Mouse (Mus musculus): ENCODE data around the gene Zfp266. TPM values are rescaled to one million over a fixed set of nuclear protein-coding genes. Genes with fewer than 3 reads are reported as not detected.
"Not testable (repeated sequence)": the region's sequence is repeated elsewhere in the genome, so short reads cannot be mapped to it uniquely, and the experiment has no call there.

Gene Zfp266
- 160 and 165 TPM in 2 replicates for polyA plus RNA-seq (2016; fragmentation: Nextera tagmentation; extraction: Ambion mirVana)

GRCm38 (mm10) chr9:20521306-20521957 lies at the start of gene Zfp266:
Zfp266 (minus strand) TSS chr9:20521417.
- under 1% methylated on average over 45 of the region's 46 CpGs for WGBS
- H3K36me3 ChIP-seq (replicated peaks) = peaks cover 15% of the 10 kb centered on the region
- peaks cover 35% of the 10 kb centered on the region for H3K4me1 ChIP-seq
- ATAC-seq (ENCODE audit: low FRiP score) = peak; percentile 91
- peak within 1 kb of the TSS; percentile 91 for H3K4me3 ChIP-seq (replicated peaks)
- no peaks in the 10 kb centered on the region for H3K9me3 ChIP-seq
- peak within 1 kb of the TSS; percentile 90 for H3K9ac ChIP-seq
- H3K4me2 ChIP-seq = peak within 1 kb of the TSS; percentile 78
- peaks cover 4% of the 10 kb centered on the region; the same call in 1 of the 2 replicates for H3K27me3 ChIP-seq
- peak within 1 kb of the TSS; percentile 98 for H3K27ac ChIP-seq

GRCm38 (mm10) chr9:20565326-20566030 lies 44.3 kb upstream of the Zfp266 start:
- ATAC-seq (ENCODE audit: low FRiP score); H3K4me3 ChIP-seq (replicated peaks); H3K27me3 ChIP-seq; H3K4me1 ChIP-seq; H3K9me3 ChIP-seq; H3K4me2 ChIP-seq; H3K9ac ChIP-seq; H3K27ac ChIP-seq; H3K36me3 ChIP-seq (replicated peaks): not testable (repeated sequence)
- WGBS = 83% methylated on average over 3 of the region's 3 CpGs

- WGBS = 92% methylated on average over 5 of the region's 5 CpGs
Observed at GRCm38 (mm10) chr9:20562177-20562576, 41.0 kb upstream of the Zfp266 start.

GRCm38 (mm10) chr9:20552698-20553097 lies 31.5 kb upstream of the Zfp266 start:
- no peak for ATAC-seq (ENCODE audit: low FRiP score)
- no peaks in the 10 kb centered on the region for H3K4me1 ChIP-seq
- H3K9ac ChIP-seq = no peak overlapping the region
- no peaks in the 10 kb centered on the region for H3K36me3 ChIP-seq (replicated peaks)
- H3K9me3 ChIP-seq = no peaks in the 10 kb centered on the region
- no peak overlapping the region for H3K27ac ChIP-seq
- H3K4me2 ChIP-seq = no peak overlapping the region
- H3K27me3 ChIP-seq = 0 out of 2 replicates have a peak, but pooled peaks cover 4% of the 10 kb centered on the region
- no peak overlapping the region for H3K4me3 ChIP-seq (replicated peaks)
- 90% methylated on average over 1 of the region's 1 CpGs for WGBS

More at GRCm38 (mm10) chr9:20562177-20562576, 41.0 kb upstream of the Zfp266 start:
- Histone ChIP-seq H3K27ac (no peak overlapping the region), H3K9ac (no peak overlapping the region), H3K4me1 (no peaks in the 10 kb centered on the region), H3K27me3 (peaks cover 7% of the 10 kb centered on the region; the same call in 1 of the 2 replicates), H3K4me3 (replicated peaks) (no peak overlapping the region), H3K36me3 (replicated peaks) (no peaks in the 10 kb centered on the region), H3K9me3 (no peaks in the 10 kb centered on the region), H3K4me2 (no peak overlapping the region)
- no peak for ATAC-seq (ENCODE audit: low FRiP score)

GRCm38 (mm10) chr9:20551781-20552275 lies 30.6 kb upstream of the Zfp266 start:
- Histone ChIP-seq H3K27ac (no peak overlapping the region), H3K4me1 (no peaks in the 10 kb centered on the region), H3K9me3 (no peaks in the 10 kb centered on the region), H3K4me2 (no peak overlapping the region), H3K9ac (no peak overlapping the region), H3K27me3 (peaks cover 6% of the 10 kb centered on the region; the same call in 1 of the 2 replicates), H3K36me3 (replicated peaks) (no peaks in the 10 kb centered on the region), H3K4me3 (replicated peaks) (no peak overlapping the region)
- ATAC-seq (ENCODE audit: low FRiP score) = no peak
- WGBS = 58% methylated on average over 5 of the region's 5 CpGs

- no peak for ATAC-seq (ENCODE audit: low FRiP score)
- H3K4me2 ChIP-seq = peak overlapping the region; percentile 67
- H3K27ac ChIP-seq = peak overlapping the region; percentile 88
- peaks cover 4% of the 10 kb centered on the region; the same call in 1 of the 2 replicates for H3K4me1 ChIP-seq
- H3K9ac ChIP-seq = peak overlapping the region; percentile 48; the same call in 1 of the 2 replicates
- H3K4me3 ChIP-seq (replicated peaks) = peak overlapping the region; percentile 44
- peaks cover 23% of the 10 kb centered on the region for H3K27me3 ChIP-seq
- 25% methylated on average over 8 of the region's 8 CpGs for WGBS
- H3K9me3 ChIP-seq = no peaks in the 10 kb centered on the region
- H3K36me3 ChIP-seq (replicated peaks) = no peaks in the 10 kb centered on the region
Observed at GRCm38 (mm10) chr9:20545151-20545550, 23.9 kb upstream of the Zfp266 start.

GRCm38 (mm10) chr9:20544070-20544821 lies 23.0 kb upstream of the Zfp266 start:
- Histone ChIP-seq H3K4me3 (replicated peaks) (peak overlapping the region; percentile 44), H3K9ac (peak overlapping the region; percentile 48), H3K4me2 (peak overlapping the region; percentile 67), H3K36me3 (replicated peaks) (no peaks in the 10 kb centered on the region), H3K27me3 (peaks cover 20% of the 10 kb centered on the region), H3K9me3 (no peaks in the 10 kb centered on the region), H3K27ac (peak overlapping the region; percentile 88), H3K4me1 (peaks cover 4% of the 10 kb centered on the region; the same call in 1 of the 2 replicates)
- ATAC-seq (ENCODE audit: low FRiP score) = peak; percentile 97
- 2% methylated on average over 43 of the region's 43 CpGs for WGBS

- Histone ChIP-seq H3K27ac (no peak overlapping the region), H3K4me2 (no peak overlapping the region), H3K36me3 (replicated peaks) (no peaks in the 10 kb centered on the region), H3K4me1 (peaks cover 4% of the 10 kb centered on the region; the same call in 1 of the 2 replicates), H3K4me3 (replicated peaks) (no peak overlapping the region), H3K27me3 (peaks cover 20% of the 10 kb centered on the region), H3K9me3 (no peaks in the 10 kb centered on the region), H3K9ac (no peak overlapping the region)
- no peak for ATAC-seq (ENCODE audit: low FRiP score)
- WGBS = 35% methylated on average over 6 of the region's 6 CpGs
Observed at GRCm38 (mm10) chr9:20543496-20543895, 22.3 kb upstream of the Zfp266 start.

GRCm38 (mm10) chr9:20536598-20536997 lies 15.4 kb upstream of the Zfp266 start:
- no peak overlapping the region for H3K4me2 ChIP-seq
- no peaks in the 10 kb centered on the region for H3K9me3 ChIP-seq

GRCm38 (mm10) chr9:20534326-20534926 lies 13.2 kb upstream of the Zfp266 start:
- no peak overlapping the region for H3K4me2 ChIP-seq
- H3K9me3 ChIP-seq = no peaks in the 10 kb centered on the region
- no peak overlapping the region for H3K4me3 ChIP-seq (replicated peaks)
- no peak overlapping the region for H3K9ac ChIP-seq
- H3K27ac ChIP-seq = no peak overlapping the region
- H3K36me3 ChIP-seq (replicated peaks) = no peaks in the 10 kb centered on the region
- WGBS = 74% methylated on average over 8 of the region's 8 CpGs
- no peaks in the 10 kb centered on the region for H3K4me1 ChIP-seq
- no peak for ATAC-seq (ENCODE audit: low FRiP score)
- 0 out of 2 replicates have a peak, but pooled peaks cover 7% of the 10 kb centered on the region for H3K27me3 ChIP-seq

More at GRCm38 (mm10) chr9:20536598-20536997, 15.4 kb upstream of the Zfp266 start:
- H3K9ac ChIP-seq = no peak overlapping the region
- H3K36me3 ChIP-seq (replicated peaks) = no peaks in the 10 kb centered on the region
- 83% methylated on average over 2 of the region's 2 CpGs for WGBS
- no peak overlapping the region for H3K4me3 ChIP-seq (replicated peaks)
- H3K4me1 ChIP-seq = no peaks in the 10 kb centered on the region
- no peak for ATAC-seq (ENCODE audit: low FRiP score)
- H3K27me3 ChIP-seq = peaks cover 3% of the 10 kb centered on the region; the same call in 1 of the 2 replicates
- no peak overlapping the region for H3K27ac ChIP-seq

GRCm38 (mm10) chr9:20520531-20521210 lies 546 bp downstream of the Zfp266 start:
- peak; percentile 27; the same call in 1 of the 2 replicates for ATAC-seq (ENCODE audit: low FRiP score)
- Histone ChIP-seq H3K27me3 (peaks cover 3% of the 10 kb centered on the region; the same call in 1 of the 2 replicates), H3K4me2 (peak overlapping the region; percentile 78), H3K4me3 (replicated peaks) (peak overlapping the region; percentile 91), H3K36me3 (replicated peaks) (peaks cover 22% of the 10 kb centered on the region), H3K27ac (peak overlapping the region; percentile 98), H3K4me1 (peaks cover 35% of the 10 kb centered on the region), H3K9me3 (no peaks in the 10 kb centered on the region), H3K9ac (peak overlapping the region; percentile 90)
- WGBS = 0% methylated on average over 17 of the region's 17 CpGs
